Mouse (Mus musculus): ENCODE data around the gene Eef1b2. TPM values are rescaled to one million over a fixed set of nuclear protein-coding genes. Genes with fewer than 3 reads are reported as not detected.
"Not testable (repeated sequence)": the region's sequence is repeated elsewhere in the genome, so short reads cannot be mapped to it uniquely, and the experiment has no call there.

Gene Eef1b2
- polyA plus RNA-seq, 1 experiment from 2014 or later = 511 TPM

GRCm38 (mm10) chr1:63140231-63140630, 36.4 kb upstream of the Eef1b2 start:
- H3K27me3 ChIP-seq (ENCODE audit: control insufficient read depth, insufficient read depth, low read length) = no peaks in the 10 kb centered on the region
- WGBS = 96% methylated on average over 13 of the region's 13 CpGs
- H3K27ac ChIP-seq (ENCODE audit: low read depth, low read length) = no peak overlapping the region
- H3K4me2 ChIP-seq (replicated peaks; ENCODE audit: low read depth, low read length) = no peak overlapping the region
- DNase-seq (ENCODE audit: low spot score) (no peak), ATAC-seq (ENCODE audit: low FRiP score) (no peak)
- no peaks in the 10 kb centered on the region for H3K4me1 ChIP-seq (replicated peaks; ENCODE audit: control insufficient read depth, insufficient read depth, low read length)
- no peak overlapping the region for H3K9ac ChIP-seq (ENCODE audit: low read depth, low read length)
- H3K4me3 ChIP-seq (ENCODE audit: low read depth, low read length) = no peak overlapping the region
- H3K9me3 ChIP-seq (ENCODE audit: control insufficient read depth, low read length) = no peaks in the 10 kb centered on the region
- H3K36me3 ChIP-seq (ENCODE audit: control insufficient read depth, insufficient read depth, low read length) = 0 out of 2 replicates have a peak, but pooled peaks cover 2% of the 10 kb centered on the region

- ATAC-seq (ENCODE audit: low FRiP score) = no peak
- DNase-seq (ENCODE audit: low spot score) = no peak
- H3K36me3 ChIP-seq (ENCODE audit: control insufficient read depth, insufficient read depth, low read length) = peaks cover 13% of the 10 kb centered on the region; the same call in 1 of the 2 replicates
- WGBS = 92% methylated on average over 2 of the region's 2 CpGs
- no peaks in the 10 kb centered on the region for H3K27me3 ChIP-seq (ENCODE audit: control insufficient read depth, insufficient read depth, low read length)
- no peak overlapping the region for H3K9ac ChIP-seq (ENCODE audit: low read depth, low read length)
- no peak overlapping the region for H3K4me3 ChIP-seq (ENCODE audit: low read depth, low read length)
- no peaks in the 10 kb centered on the region for H3K4me1 ChIP-seq (replicated peaks; ENCODE audit: control insufficient read depth, insufficient read depth, low read length)
- H3K9me3 ChIP-seq (ENCODE audit: control insufficient read depth, low read length) = no peaks in the 10 kb centered on the region
- H3K27ac ChIP-seq (ENCODE audit: low read depth, low read length) = no peak overlapping the region
- H3K4me2 ChIP-seq (replicated peaks; ENCODE audit: low read depth, low read length) = no peak overlapping the region
Observed at GRCm38 (mm10) chr1:63168638-63169037, 8.0 kb upstream of the Eef1b2 start.

GRCm38 (mm10) chr1:63175853-63176252, 772 bp upstream of the Eef1b2 start:
- WGBS = 11% methylated on average over 11 of the region's 11 CpGs
- peak overlapping the region; percentile 83 for H3K4me3 ChIP-seq (ENCODE audit: low read depth, low read length)
- no peak for DNase-seq (ENCODE audit: low spot score)

GRCm38 (mm10) chr1:63176259-63176603, 394 bp upstream of the Eef1b2 start:
- DNase-seq (ENCODE audit: low spot score) (no peak), ATAC-seq (ENCODE audit: low FRiP score) (peak; percentile 64)
- Histone ChIP-seq H3K4me2 (replicated peaks; ENCODE audit: low read depth, low read length) (peak overlapping the region; percentile 78), H3K27me3 (ENCODE audit: control insufficient read depth, insufficient read depth, low read length) (no peaks in the 10 kb centered on the region), H3K9me3 (ENCODE audit: control insufficient read depth, low read length) (no peaks in the 10 kb centered on the region), H3K9ac (ENCODE audit: low read depth, low read length) (peak overlapping the region; percentile 83), H3K36me3 (ENCODE audit: control insufficient read depth, insufficient read depth, low read length) (no peaks in the 10 kb centered on the region), H3K27ac (ENCODE audit: low read depth, low read length) (peak overlapping the region; percentile 75; the same call in 1 of the 2 replicates), H3K4me1 (replicated peaks; ENCODE audit: control insufficient read depth, insufficient read depth, low read length) (no peaks in the 10 kb centered on the region; the same call in 1 of the 2 replicates), H3K4me3 (ENCODE audit: low read depth, low read length) (peak overlapping the region; percentile 83)
- WGBS = 0% methylated on average over 14 of the region's 14 CpGs

More at GRCm38 (mm10) chr1:63175853-63176252, 772 bp upstream of the Eef1b2 start:
- Histone ChIP-seq H3K27me3 (ENCODE audit: control insufficient read depth, insufficient read depth, low read length) (no peaks in the 10 kb centered on the region), H3K36me3 (ENCODE audit: control insufficient read depth, insufficient read depth, low read length) (no peaks in the 10 kb centered on the region), H3K4me2 (replicated peaks; ENCODE audit: low read depth, low read length) (peak overlapping the region; percentile 78), H3K9ac (ENCODE audit: low read depth, low read length) (peak overlapping the region; percentile 83), H3K27ac (ENCODE audit: low read depth, low read length) (0 out of 2 replicates have a peak overlapping the region, but pooled peaks have one; percentile 75), H3K9me3 (ENCODE audit: control insufficient read depth, low read length) (no peaks in the 10 kb centered on the region), H3K4me1 (replicated peaks; ENCODE audit: control insufficient read depth, insufficient read depth, low read length) (no peaks in the 10 kb centered on the region; the same call in 1 of the 2 replicates)
- no peak for ATAC-seq (ENCODE audit: low FRiP score)

GRCm38 (mm10) chr1:63178308-63178707, 1.7 kb downstream of the Eef1b2 start:
- Histone ChIP-seq H3K27me3 (ENCODE audit: control insufficient read depth, insufficient read depth, low read length) (no peaks in the 10 kb centered on the region), H3K36me3 (ENCODE audit: control insufficient read depth, insufficient read depth, low read length) (no peaks in the 10 kb centered on the region), H3K4me2 (replicated peaks; ENCODE audit: low read depth, low read length) (peak overlapping the region; percentile 70), H3K27ac (ENCODE audit: low read depth, low read length) (no peak overlapping the region), H3K9me3 (ENCODE audit: control insufficient read depth, low read length) (no peaks in the 10 kb centered on the region), H3K4me1 (replicated peaks; ENCODE audit: control insufficient read depth, insufficient read depth, low read length) (no peaks in the 10 kb centered on the region; the same call in 1 of the 2 replicates), H3K9ac (ENCODE audit: low read depth, low read length) (no peak overlapping the region), H3K4me3 (ENCODE audit: low read depth, low read length) (no peak overlapping the region; the same call in 1 of the 2 replicates)
- no peak for DNase-seq (ENCODE audit: low spot score)
- no peak for ATAC-seq (ENCODE audit: low FRiP score)
- WGBS = 85% methylated on average over 3 of the region's 3 CpGs

GRCm38 (mm10) chr1:63180122-63180521, 3.5 kb downstream of the Eef1b2 start:
- Histone ChIP-seq H3K4me3 (ENCODE audit: low read depth, low read length) (no peak overlapping the region), H3K4me2 (replicated peaks; ENCODE audit: low read depth, low read length) (no peak overlapping the region), H3K4me1 (replicated peaks; ENCODE audit: control insufficient read depth, insufficient read depth, low read length) (no peaks in the 10 kb centered on the region; the same call in 1 of the 2 replicates), H3K27ac (ENCODE audit: low read depth, low read length) (no peak overlapping the region), H3K9ac (ENCODE audit: low read depth, low read length) (no peak overlapping the region), H3K36me3 (ENCODE audit: control insufficient read depth, insufficient read depth, low read length) (no peaks in the 10 kb centered on the region), H3K9me3 (ENCODE audit: control insufficient read depth, low read length) (no peaks in the 10 kb centered on the region), H3K27me3 (ENCODE audit: control insufficient read depth, insufficient read depth, low read length) (no peaks in the 10 kb centered on the region)
- no peak for ATAC-seq (ENCODE audit: low FRiP score)
- 96% methylated on average over 4 of the region's 4 CpGs for WGBS
- no peak for DNase-seq (ENCODE audit: low spot score)

GRCm38 (mm10) chr1:63180575-63180974, 4.0 kb downstream of the Eef1b2 start:
- not testable (repeated sequence) for H3K36me3 ChIP-seq (ENCODE audit: control insufficient read depth, insufficient read depth, low read length); H3K4me3 ChIP-seq (ENCODE audit: low read depth, low read length); H3K9ac ChIP-seq (ENCODE audit: low read depth, low read length); H3K4me1 ChIP-seq (replicated peaks; ENCODE audit: control insufficient read depth, insufficient read depth, low read length); H3K9me3 ChIP-seq (ENCODE audit: control insufficient read depth, low read length); H3K4me2 ChIP-seq (replicated peaks; ENCODE audit: low read depth, low read length); H3K27me3 ChIP-seq (ENCODE audit: control insufficient read depth, insufficient read depth, low read length)
- 72% methylated on average over 4 of the region's 4 CpGs for WGBS
- peak; percentile 26; the same call in 1 of the 2 replicates for ATAC-seq (ENCODE audit: low FRiP score)
- peak overlapping the region; percentile 25; the same call in 1 of the 2 replicates for H3K27ac ChIP-seq (ENCODE audit: low read depth, low read length)
- DNase-seq (ENCODE audit: low spot score) = peak; percentile 15

GRCm38 (mm10) chr1:63181019-63181418, 4.4 kb downstream of the Eef1b2 start:
- Histone ChIP-seq H3K4me1 (replicated peaks; ENCODE audit: control insufficient read depth, insufficient read depth, low read length) (no peaks in the 10 kb centered on the region; the same call in 1 of the 2 replicates), H3K4me3 (ENCODE audit: low read depth, low read length) (no peak overlapping the region), H3K4me2 (replicated peaks; ENCODE audit: low read depth, low read length) (no peak overlapping the region), H3K27ac (ENCODE audit: low read depth, low read length) (peak overlapping the region; percentile 25; the same call in 1 of the 2 replicates), H3K27me3 (ENCODE audit: control insufficient read depth, insufficient read depth, low read length) (no peaks in the 10 kb centered on the region), H3K9me3 (ENCODE audit: control insufficient read depth, low read length) (no peaks in the 10 kb centered on the region), H3K9ac (ENCODE audit: low read depth, low read length) (no peak overlapping the region), H3K36me3 (ENCODE audit: control insufficient read depth, insufficient read depth, low read length) (no peaks in the 10 kb centered on the region)
- DNase-seq (ENCODE audit: low spot score) (peak; percentile 99), ATAC-seq (ENCODE audit: low FRiP score) (peak; percentile 78)
- WGBS = 10% methylated on average over 3 of the region's 3 CpGs

GRCm38 (mm10) chr1:63181480-63181879, 4.9 kb downstream of the Eef1b2 start:
- H3K4me2 ChIP-seq (replicated peaks; ENCODE audit: low read depth, low read length) = no peak overlapping the region
- no peak overlapping the region for H3K9ac ChIP-seq (ENCODE audit: low read depth, low read length)
- peak; percentile 28; the same call in 1 of the 2 replicates for ATAC-seq (ENCODE audit: low FRiP score)
- H3K4me1 ChIP-seq (replicated peaks; ENCODE audit: control insufficient read depth, insufficient read depth, low read length) = no peaks in the 10 kb centered on the region; the same call in 1 of the 2 replicates
- no peak overlapping the region for H3K27ac ChIP-seq (ENCODE audit: low read depth, low read length)
- no peaks in the 10 kb centered on the region for H3K9me3 ChIP-seq (ENCODE audit: control insufficient read depth, low read length)
- DNase-seq (ENCODE audit: low spot score) = peak; percentile 16
- no peak overlapping the region for H3K4me3 ChIP-seq (ENCODE audit: low read depth, low read length)
- H3K27me3 ChIP-seq (ENCODE audit: control insufficient read depth, insufficient read depth, low read length) = no peaks in the 10 kb centered on the region
- WGBS = 95% methylated on average over 1 of the region's 1 CpGs
- H3K36me3 ChIP-seq (ENCODE audit: control insufficient read depth, insufficient read depth, low read length) = no peaks in the 10 kb centered on the region

All from hindbrain, embryonic 11.5 days (tissue).